In the genomic region with DNA sequence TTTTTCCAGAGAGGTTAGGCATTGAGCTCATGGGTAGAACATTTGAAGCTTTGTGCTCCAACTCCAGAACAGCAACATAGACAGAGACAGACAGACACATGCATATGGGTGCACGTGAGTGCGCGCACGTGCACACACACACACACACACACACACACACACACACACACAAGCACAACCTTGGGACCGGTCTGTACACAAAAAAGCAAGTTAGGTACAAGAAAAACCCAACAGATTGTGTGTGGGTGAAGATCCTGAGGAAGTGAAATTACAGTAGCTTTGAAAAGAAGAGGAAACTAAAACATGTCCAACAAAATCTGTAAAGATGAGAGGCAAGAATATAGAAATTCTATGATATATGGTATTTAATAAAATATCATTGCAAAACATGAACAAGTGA, we compare ENCODE assay signal across 15 mouse cellular contexts. TPM values are rescaled to one million over a fixed set of nuclear protein-coding genes. Genes with fewer than 3 reads are reported as not detected.
"Had no signal": no experiment of that assay in that cellular context is flagged by ENCODE, and none has a peak within 500 bp of the region (broad histone marks: within the 10 kb centered on the region; RNA-seq: fewer than 3 reads in every experiment).

No protein-coding gene starts in this region.

- ATAC-seq: midbrain, embryonic 13.5 days; midbrain, embryonic 15.5 days had no signal

- H3K4me3 ChIP-seq: megakaryocyte, embryonic 14.5 days; midbrain, embryonic 13.5 days; midbrain, embryonic 15.5 days; neural tube, embryonic 12.5 days had no signal

- H3K9me3 ChIP-seq: neural tube, embryonic 12.5 days had no signal

- H3K4me2 ChIP-seq: lung, embryonic 14.5 days; midbrain, embryonic 11.5 days; midbrain, embryonic 13.5 days; midbrain, embryonic 15.5 days; neural tube, embryonic 12.5 days had no signal

- H3K27ac ChIP-seq: midbrain, embryonic 13.5 days; midbrain, embryonic 15.5 days; neural tube, embryonic 12.5 days had no signal

- DNase-seq: lung, adult 18-20 months; lung, embryonic 14.5 days; lung, postnatal 10 days; lung, postnatal 4 days; right cerebral cortex, postnatal 14 days; thymus, adult 18-20 months; thymus, postnatal 14 days; thymus, postnatal 4 days had no signal

- H3K4me1 ChIP-seq: midbrain, embryonic 13.5 days; midbrain, embryonic 15.5 days; neural tube, embryonic 12.5 days had no signal

- H3K36me3 ChIP-seq: midbrain, embryonic 15.5 days; neural tube, embryonic 12.5 days had no signal

- H3K9ac ChIP-seq: lung, embryonic 14.5 days; midbrain, embryonic 13.5 days; midbrain, embryonic 15.5 days; neural tube, embryonic 12.5 days had no signal

- H3K27me3 ChIP-seq: megakaryocyte, embryonic 14.5 days; midbrain, embryonic 13.5 days; midbrain, embryonic 15.5 days; neural tube, embryonic 12.5 days had no signal

RNA-seq across cellular contexts. Expression of a gene that starts 53.1 kb away (rescaled TPM):
- total RNA-seq: monocyte, adult 5-6 weeks; neutrophil, adult 5-6 weeks had no signal
